Mouse (Mus musculus) induced T-regulatory cell, adult 2 months (primary cell): ENCODE results near the gene Rara.

Source experiments
- DNase-seq: peaks from one replicate; pipeline ENCODE4 v3.0.0-alpha.2; 2012; ENCODE audit warnings: low read depth

The Rara gene

DNA sequence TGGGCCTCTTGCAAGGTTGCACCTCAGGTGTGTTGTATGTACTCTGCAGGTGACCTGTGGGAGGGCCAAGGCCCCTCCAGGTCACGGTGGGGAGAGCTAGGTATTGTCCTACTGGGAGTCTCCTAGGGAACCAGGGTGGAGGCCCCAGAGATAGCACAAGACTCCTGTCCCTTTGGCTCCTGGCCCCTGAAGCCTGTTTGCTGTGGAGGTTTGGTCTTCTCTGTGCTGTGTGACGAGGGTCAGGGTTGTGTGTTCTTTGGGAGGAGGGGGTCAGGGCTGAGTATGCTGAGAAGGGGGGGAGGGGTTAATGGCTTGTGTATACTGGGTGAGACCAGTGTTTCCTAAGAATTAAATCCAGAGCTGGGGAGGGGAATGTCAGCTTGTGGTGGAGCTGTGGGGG, 25.7 kb downstream of the Rara start:
- DNase-seq = no peak

DNA sequence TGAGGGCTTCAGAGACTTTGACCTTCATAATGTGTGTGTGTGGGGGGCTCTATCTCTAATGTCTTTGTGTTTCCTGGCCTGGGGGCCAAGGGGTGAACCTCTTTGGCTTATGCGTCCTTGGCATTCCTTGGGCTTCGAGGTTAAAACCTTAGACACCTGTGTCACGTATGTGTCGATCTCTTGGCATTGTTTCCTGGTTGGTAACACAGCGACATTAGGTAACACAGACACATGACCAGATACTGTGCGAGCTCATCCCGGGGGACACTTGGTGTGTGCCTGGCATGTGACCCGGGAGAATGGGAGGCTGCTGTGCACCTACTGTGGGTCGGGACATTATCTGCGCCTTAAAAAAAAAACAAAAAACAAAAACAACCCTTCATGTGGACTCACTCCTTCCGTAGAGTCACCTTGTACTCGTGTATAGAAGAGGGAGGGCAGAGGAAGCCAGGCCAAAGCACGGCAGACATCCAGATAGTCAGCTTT, 26.3 kb downstream of the Rara start:
- no peak for DNase-seq

DNA sequence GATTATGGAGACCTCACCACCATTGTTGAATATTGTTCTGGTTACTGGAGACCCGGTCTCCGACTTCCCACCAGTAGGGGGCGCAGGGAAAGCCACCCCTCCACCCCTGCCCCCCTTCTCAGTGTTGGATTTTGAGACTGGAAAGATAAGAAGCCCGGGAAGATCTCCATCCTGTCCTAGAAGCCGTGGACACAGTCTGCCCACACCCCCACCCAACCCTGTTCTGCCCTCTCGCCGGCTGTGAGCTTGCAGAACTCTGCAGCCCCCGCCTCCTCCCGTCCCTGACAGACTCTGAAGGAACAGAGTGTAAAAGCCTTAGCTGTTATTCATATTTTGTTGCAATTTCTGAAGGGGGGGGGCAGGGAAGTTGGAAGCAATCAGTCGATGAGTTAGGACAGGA, 26.8 kb downstream of the Rara start:
- DNase-seq = peak; percentile 80

DNA sequence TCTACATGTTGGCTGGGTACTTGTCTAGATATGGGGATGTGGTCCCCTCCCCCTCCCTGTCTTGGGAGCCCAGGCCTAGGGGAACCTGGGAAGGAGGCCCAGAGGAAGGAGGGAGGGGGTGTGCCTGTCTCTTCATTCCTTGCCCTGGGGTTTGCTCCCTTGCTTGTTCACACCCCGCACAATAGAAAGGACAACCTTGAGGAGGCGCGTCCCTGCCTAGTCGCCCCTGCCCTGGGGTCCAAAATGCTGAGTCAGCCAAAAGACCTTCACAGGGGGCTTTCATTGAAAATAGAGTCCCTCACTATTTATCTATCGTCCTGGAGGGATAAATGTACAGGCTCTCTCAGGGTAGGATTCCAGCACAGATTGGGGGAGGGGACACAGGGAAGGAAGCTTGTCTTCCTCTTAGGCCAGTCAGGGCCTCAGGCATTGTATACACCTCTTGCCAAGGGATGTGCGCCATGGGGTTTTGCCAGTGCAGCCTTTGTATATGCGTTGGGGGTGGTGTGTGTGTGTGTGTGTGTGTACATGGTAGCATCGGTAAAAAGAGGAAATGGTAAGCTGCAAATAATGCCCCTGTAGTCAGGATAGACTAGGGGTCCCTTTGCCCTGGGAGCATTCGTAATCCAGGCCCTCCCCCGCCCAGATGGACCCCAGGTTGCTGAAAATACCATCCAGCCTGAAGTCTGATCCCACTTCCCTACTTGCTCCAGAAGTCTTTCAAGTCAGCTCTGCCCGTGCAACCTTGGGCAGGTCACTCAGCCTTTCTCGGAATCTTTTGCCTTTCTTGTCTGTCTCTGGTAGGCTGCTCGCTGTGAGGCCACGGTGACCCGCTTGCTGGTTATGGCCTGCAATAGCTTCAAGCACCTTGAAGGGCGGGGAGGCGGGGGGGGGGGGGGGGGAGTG, 27.4 kb downstream of the Rara start:
- no peak for DNase-seq

DNA sequence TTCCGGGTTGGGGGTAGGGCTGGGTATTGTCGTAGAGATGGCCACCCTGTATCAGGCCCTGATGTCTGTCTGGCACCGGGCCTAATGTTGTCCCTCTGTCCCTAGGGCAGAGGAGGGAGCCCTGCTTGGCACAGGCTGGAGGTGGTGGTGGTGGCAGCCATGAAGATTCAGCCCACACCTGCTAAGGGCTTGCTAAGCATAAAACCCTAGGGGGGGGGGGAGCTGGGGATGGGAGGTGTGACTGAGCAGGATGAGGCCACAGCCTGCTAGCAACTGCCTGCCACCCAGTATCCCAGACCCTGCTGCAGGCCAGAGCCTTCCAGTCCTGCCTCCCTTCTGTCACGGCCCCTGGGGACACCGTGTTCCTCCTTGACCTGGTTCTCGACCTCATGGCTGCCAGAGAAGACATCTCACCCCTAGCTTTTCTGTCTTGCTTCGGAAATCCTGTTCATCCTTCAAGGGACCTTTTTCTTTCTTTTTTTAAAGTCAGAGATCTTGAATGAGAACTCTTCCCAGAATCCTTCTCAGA, 28.2 kb downstream of the Rara start:
- DNase-seq = peak; percentile 53

DNA sequence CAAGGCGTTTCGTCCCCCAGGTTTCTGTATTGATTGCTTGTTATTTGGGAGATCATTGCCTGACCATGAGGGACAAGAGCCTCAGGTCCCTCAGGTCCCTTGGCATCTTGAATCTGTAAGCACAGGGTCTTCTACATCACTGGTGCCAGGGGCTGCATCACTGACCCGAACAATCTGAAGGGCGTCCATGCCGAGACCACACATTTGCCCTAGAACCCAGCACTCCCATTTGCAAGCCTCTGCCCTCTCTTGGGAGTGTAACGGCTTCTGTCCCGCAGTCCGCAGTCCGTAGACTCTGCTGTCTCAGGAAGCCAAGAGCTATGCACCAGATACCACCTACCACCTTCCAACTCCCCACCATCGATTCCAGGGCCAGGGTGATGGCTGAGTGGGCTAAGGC, 28.7 kb downstream of the Rara start:
- no peak for DNase-seq

DNA sequence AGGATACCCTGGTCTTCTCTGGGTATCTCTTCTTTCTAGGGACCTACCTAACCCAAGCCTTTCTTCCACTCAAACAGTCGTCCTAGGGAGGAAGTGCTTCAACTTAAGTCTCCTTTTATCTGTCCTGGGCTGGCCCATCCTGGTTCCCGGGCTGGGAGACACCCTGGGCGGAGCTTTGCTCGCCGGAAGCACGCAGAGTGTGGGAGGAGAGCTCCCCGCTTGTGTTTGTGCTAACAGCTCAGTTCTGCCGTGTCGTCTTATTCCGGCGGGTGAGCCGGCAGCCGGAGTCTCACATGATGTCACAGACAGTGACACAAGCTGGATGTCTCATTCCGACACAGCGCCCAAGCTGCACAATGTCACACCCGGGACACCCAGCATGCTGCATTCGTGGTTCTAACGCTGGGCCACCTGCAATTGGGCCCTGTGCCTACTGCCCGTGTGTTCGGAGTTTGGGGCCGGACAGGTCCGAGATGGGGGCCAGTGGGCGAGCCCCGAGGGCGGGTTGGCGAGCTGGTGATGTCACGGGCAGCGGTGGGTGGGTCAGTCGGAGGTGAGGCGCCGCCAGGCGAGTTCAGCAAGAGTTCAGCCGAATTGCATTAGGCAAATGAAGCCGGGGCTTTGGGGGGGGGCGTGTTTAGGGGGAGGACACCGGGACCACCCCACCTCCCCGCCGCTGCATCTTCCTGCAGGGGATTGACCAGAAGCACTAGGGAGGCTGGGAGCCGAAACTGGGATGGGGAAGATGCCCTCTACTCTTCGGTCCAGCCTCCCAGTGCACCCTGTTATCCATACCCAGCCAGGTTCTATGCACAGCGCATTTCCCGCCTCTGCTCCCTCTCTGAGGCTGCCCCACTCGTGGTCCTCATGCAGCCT, 32.1 kb downstream of the Rara start:
- DNase-seq = peak; percentile 94

DNA sequence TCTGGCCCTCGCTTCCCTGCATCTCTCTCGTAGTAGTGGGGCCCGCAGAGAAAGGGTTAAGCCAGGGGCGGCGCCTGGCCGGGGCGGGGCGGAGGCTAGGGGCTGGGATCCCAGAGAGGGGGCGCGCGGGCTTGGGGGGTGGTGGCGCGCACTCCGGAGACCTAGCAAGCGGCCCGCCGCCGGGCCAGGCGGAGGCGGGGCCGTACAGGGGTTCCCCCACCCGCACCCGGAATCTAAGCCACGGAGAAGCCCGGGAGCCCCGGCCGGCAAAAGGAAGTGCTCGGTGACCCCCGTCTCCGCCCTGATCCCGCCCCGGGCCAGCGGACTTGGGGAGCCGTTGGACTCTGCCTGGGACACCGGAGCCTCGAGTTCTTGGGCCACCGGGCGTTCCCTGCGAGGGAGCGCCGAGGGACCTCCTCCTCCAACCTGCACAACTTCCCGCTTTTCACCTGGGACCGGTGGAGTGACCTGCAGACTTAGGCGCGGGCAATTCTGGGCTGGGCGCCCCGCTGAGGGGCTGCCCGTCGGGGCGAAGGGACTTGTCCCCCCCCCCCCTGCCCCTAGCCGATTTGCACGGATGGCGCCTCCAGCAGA, 32.8 kb downstream of the Rara start:
- DNase-seq = peak; percentile 88

DNA sequence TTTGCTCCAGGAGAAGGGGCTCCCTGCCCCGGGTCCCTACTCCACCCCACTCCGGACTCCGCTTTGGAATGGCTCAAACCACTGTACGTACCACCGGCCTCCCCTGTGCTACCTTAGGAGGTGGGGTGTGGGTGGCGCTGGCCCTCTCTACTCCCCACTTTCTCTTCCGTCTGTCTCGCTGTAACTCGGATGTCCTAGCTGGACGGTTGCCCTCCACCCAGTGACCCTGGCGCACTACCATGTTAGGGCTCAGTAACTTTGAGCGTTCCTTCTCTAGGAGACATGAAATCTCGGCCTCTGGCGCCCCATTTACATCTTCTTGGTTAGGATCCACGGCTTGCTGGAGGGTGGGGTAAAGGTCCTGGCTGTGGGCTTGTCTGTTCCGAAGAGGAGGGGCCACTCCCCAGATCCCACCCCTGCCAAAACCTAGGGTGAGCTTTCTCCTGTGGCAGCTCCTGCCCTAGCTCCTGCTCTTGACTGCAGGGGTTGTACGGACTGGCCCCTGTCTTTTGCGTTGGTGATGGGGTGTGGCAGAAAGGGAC, 33.5 kb downstream of the Rara start:
- peak; percentile 57 for DNase-seq

DNA sequence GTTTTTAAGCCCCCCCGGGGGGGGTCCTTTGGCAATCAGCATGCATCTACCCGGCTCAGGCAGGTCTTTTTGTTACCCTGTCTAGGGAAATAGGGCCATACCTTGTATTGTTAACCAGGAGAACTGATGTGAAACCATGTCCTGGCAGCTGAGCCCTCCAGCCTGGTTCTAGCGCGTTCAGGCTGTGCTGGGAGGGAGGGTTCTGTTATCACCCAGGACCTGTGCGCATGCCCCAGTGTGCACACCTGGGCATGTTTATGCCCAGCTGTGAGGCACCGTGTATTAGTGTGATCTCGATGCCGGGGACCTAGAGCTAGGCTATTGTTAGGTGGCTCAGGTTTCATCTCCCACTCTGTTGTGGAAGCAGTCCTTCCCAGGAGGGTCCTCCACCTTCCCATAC, 34.1 kb downstream of the Rara start:
- peak; percentile 65 for DNase-seq

DNA sequence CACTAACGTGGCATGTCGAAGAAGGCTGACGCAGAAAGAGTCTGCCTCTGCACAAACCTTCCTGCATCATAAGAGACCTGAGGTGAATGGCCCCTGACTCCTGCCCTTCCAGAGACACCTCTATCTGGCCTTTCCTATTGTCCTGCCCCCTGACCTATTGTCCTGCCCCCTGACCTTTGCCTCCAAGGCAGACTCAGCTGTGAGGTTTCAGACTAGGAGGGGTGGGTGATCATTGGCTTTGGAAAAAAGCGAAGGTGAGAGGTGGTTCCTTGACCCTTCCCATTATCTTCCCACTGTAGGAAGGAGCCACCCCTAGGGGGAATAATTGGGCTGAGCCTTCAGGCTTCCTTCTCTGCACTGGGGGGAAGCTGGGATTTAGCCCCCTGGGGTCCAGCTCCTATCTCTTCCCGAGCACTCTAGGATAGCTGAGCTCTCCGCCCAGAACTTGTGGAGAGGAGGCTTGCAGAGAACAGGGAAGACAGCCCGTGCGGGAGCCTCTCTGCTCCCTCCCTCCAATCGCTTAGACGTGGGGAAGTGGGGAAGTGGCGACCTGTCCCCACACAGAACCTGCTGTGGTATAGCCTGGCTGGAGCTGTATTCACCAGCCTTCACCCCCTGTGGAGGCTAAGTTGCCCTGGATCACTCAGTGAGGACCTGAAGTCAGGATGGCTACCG, 34.9 kb downstream of the Rara start:
- no peak for DNase-seq

DNA sequence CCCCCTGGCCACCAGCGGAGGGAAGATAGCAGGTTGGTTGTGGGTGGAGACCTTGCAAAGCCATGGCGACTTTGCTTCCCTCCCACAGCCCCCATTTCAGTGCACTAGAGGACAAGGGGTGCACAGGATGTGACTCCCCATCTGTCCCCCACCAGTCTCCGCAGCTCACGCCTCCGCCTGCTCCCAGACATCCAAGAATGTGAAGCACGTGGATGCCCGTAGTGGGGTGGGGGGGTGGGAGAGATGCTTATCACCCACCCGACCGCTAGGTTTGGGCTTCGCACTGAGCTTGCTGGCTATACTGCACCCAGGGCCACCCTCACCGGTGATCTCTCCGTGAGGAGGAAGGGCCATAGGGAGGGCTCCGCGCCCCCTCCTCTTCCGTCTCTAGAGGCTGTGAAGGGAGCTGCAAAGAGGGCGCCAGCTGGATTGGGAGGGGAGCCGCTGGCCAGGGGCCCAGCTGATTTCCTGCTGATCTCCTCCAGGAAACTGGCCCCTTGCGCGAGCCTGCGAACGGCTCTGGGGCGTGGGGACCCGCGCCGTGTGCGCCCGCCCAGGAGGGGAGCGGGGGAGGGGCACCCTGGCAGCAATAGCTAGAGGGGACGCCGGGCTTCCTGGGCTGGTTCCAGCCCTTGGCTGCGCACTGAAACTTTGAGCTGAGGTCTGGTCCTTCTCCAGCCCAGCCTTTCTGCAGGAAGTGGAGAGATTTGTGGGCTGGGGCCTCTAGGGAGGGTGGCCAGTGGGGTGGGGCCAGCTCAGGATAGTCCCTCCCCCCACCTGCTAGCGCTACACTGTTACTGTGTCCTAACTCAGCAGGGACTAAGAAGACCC, 35.8 kb downstream of the Rara start:
- peak; percentile 83 for DNase-seq

DNA sequence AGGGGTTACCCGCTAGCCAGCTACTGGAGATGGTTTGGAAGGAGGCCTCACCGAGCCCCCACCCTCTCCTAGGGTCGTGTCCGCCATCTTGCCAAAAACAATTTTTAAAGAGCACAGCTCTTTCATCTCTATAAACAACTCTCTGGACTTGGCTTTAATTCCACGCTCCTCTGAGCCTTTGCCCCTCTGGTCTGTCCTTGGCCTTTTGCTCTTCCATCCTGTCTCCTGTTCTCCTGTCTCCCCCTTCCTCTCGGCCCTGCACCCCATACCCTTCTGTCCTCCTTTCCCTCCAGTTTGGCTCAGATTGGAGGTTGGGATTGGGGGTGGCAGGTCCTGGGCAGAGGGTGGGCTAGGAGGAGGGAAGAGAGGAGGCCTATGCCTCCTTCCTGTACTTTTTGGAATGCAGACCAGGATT, 36.6 kb downstream of the Rara start:
- no peak for DNase-seq

DNA sequence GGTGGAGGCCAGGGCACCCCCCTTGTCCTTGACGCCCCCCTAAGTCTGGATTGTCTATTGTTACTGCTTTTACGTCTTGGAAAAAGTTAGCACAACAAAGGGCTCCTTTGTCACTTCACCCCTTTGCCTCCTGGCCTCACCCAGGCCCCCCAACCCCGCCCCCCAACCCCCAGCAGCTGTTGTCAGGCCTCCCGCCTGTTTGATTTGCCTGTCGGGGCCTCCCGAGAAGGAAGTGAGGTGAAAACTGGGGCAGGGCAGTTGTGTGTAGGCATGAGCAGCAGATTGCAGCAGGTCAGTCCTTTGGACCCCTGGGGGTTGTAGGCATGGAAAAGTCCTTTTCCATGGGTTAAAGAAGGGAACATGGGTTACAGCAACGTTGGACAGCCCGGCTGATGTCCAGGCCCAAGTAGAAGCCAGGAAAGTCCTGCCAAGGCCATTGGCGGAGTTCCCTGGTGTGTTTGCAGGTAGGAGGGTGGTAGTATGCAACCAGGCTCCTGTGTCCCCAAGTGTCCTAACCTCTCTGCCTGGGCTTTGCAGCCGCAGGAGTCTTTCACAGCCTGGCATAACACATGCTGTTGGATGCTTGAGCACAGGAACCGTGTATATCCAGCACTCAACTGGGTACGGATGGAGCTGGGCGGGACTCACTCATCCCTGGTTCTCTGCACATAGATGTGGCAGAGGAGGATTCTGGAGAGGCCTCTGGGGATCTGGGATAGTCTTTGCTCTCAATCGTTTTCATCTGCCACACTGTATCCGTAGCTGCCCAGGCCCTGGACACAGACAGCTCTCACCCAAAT, 37.2 kb downstream of the Rara start:
- DNase-seq = no peak

DNA sequence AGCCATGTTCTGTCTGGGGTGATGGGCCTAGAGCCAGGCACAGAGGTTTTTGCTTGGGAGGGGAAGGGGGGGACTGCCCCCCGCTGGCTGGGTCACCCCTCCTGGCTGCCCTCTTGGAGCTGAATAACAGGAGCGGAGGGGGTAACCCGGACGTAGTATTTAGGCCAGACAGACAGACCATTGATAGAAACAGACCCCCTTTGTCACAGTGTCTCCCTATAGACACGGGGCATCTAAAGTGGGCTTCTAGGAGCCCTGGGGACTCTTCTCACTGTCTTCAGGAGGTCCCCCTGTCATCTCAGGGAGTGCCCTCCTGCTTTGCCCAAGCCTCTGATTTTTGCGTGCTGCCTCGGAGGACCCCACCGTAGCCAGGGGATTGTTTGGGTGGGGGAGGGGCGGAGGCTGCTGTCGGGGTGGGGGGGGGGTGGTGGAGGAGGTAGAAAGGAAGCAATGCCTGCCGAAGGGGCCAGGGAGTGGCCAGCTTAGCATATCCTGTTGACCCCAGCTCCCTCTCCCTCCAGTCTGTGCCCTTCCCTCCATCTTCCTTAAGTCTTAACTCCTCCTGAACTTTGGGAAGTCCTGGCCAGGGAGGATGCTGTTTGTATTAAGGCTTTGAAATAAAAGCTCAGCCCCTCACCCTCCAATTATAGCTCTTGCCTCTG, 37.9 kb downstream of the Rara start:
- no peak for DNase-seq

DNA sequence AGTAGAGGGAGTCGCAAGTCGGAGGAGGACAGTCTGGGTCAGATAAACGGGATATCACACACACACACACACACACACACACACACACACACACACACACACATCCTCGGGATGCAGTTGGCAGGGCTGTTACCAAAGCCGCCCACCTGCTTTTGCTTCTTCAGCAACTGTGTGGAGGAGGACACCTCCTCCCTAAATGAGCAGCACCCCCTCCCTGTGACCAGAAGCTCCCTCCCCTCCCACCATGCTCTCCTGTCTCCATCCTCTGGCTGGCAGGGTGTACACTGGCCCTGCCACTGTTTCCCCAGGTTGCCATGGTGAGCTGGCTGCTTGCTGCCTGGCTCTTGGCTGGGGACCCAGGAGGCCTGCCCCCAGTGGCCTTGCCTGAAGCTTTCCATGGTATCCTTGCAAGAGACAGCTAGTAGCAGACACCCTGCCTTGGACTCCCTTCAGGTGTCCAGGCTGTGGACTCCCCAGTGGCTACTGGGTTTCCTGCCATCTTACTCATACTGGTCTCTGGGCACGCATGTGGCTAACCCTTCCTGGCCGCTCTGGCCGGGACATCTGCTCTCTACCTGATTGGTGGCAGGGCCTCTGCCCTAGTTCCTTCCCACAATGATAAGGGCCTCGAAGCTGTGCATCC, 39.0 kb downstream of the Rara start:
- DNase-seq = no peak

DNA sequence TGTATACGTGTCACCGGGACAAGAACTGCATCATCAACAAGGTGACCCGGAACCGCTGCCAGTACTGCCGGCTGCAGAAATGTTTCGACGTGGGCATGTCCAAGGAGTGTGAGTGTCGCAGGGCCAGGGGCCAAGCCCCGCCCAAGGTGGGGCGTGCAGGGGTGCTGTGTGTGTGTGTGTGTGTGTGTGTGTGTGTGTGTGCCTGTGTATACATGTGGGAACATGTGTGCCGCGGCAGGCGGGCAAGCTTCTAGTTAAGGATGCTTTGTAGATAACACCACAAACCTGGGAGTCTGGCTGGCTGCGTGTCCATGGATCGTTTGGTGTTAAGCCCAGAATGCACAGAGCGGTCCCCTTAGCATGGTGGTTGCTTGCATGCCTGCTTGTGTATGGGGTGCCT, 40.5 kb downstream of the Rara start:
- DNase-seq = no peak

DNA sequence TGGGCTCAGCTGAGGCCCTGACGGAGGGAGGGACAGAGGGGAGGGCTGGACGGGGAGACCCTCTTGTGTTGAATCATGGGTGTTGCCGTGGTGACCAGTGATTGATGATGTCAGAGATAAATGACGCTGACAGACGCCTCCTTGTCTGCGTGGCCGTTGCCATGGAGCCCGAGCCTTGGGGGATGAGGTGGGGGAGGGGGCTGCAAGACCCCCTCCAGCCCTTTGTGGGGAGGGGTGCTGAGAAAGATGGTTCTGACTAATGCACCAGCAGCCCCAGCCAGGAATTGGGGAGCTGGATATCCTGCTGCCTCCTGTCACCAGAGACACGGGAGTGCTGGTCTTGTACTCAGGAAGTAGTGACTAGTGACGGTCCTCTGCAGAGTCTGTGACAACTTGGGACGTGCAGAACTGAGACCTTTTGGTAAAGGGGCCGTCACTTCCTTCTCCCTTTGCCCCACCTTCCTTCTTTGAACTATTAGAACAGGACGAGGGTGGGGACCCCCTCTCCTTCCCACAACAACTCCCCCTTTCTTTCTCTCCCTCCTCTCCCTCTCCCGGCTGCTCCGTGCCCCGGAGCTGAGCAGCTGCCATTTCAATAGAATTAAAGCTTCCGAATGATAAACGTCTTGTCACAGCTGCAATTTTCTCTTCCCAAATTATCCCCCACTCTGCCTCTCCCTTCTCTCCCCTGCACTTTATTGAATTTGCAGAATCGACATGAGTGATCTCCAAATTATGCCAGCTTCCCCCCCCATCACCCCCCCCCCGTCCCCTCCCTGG, 41.3 kb downstream of the Rara start:
- peak; percentile 41 for DNase-seq
